Mouse (Mus musculus) embryonic facial prominence, embryonic 11.5 days (tissue): ENCODE results near the gene Phldb2. TPM values are rescaled to one million over a fixed set of nuclear protein-coding genes. Genes with fewer than 3 reads are reported as not detected.

Experiments used
- ATAC-seq: fragments of 200-750 bp; cut with Nextera tagmentation; replicated peaks from 2 replicates; pipeline ENCODE4 v1.8.0; 2017; ENCODE audit warnings: low read depth; ENCODE audit not compliant: insufficient number of reproducible peaks, low FRiP score, low TSS enrichment
- DNase-seq: peaks from one replicate; pipeline ENCODE4 v3.0.0-alpha.2; 2015; ENCODE audit warnings: low spot score
- H3K27ac ChIP-seq: fragments of 300-500 bp; sonication (generic); replicated peaks from 2 replicates; pipeline ENCODE4 v1.5.1; 2014; ENCODE audit warnings: mild to moderate bottlenecking, low read depth, low read length, control low read depth
- H3K27me3 ChIP-seq: fragments of 300-500 bp; sonication (generic); 2 replicates; pipeline ENCODE4 v1.6.1; 2014; ENCODE audit warnings: mild to moderate bottlenecking, low read length, moderate library complexity, mixed read lengths; ENCODE audit not compliant: control insufficient read depth, insufficient read depth
- H3K36me3 ChIP-seq: fragments of 300-500 bp; sonication (generic); replicated peaks from 2 replicates; pipeline ENCODE4 v1.6.1; 2014; ENCODE audit warnings: low read depth, mild to moderate bottlenecking, low read length, moderate library complexity, mixed read lengths; ENCODE audit not compliant: control insufficient read depth, insufficient read depth
- H3K4me1 ChIP-seq: fragments of 300-500 bp; sonication (generic); 2 replicates; pipeline ENCODE4 v1.6.1; 2014; ENCODE audit warnings: low read length, mixed read lengths; ENCODE audit not compliant: control insufficient read depth, insufficient read depth
- H3K4me2 ChIP-seq: fragments of 300-500 bp; sonication (generic); 2 replicates; pipeline ENCODE4 v1.6.1; 2014; ENCODE audit warnings: low read depth, mild to moderate bottlenecking, control low read depth, low read length, moderate library complexity
- H3K4me3 ChIP-seq: fragments of 300-500 bp; sonication (generic); 2 replicates; pipeline ENCODE4 v1.5.1; 2014; ENCODE audit warnings: low read depth, low read length, control low read depth
- H3K9ac ChIP-seq: fragments of 300-500 bp; sonication (generic); replicated peaks from 2 replicates; pipeline ENCODE4 v1.6.1; 2014; ENCODE audit warnings: mild to moderate bottlenecking, control low read depth, low read length
- H3K9me3 ChIP-seq: fragments of 300-500 bp; sonication (generic); replicated peaks from 2 replicates; pipeline ENCODE4 v1.6.1; 2016; ENCODE audit warnings: mild to moderate bottlenecking, low read length, inconsistent platforms, mixed read lengths; ENCODE audit not compliant: control insufficient read depth
- WGBS: fragments of 180-500 bp; shearing (Covaris S2); extraction: QIAGEN DNeasy Blood & Tissue Kit; methylation state at CpG from one replicate; pipeline ENCODE4 v1.1.7; 2014; 5-methylcytosine and 5-hydroxymethylcytosine counted together
- polyA plus RNA-seq: library from polyadenylated mRNA; unstranded; fragments of >200 nt; fragmentation: Nextera tagmentation; extraction: Ambion mirVana; gene quantifications from 2 replicates; pipeline ENCODE4 v1.2.1, GENCODE M21; 2014

Phldb2 gene
- polyA plus RNA-seq, 1 experiment from 2014 or later = 54.6 TPM

DNA sequence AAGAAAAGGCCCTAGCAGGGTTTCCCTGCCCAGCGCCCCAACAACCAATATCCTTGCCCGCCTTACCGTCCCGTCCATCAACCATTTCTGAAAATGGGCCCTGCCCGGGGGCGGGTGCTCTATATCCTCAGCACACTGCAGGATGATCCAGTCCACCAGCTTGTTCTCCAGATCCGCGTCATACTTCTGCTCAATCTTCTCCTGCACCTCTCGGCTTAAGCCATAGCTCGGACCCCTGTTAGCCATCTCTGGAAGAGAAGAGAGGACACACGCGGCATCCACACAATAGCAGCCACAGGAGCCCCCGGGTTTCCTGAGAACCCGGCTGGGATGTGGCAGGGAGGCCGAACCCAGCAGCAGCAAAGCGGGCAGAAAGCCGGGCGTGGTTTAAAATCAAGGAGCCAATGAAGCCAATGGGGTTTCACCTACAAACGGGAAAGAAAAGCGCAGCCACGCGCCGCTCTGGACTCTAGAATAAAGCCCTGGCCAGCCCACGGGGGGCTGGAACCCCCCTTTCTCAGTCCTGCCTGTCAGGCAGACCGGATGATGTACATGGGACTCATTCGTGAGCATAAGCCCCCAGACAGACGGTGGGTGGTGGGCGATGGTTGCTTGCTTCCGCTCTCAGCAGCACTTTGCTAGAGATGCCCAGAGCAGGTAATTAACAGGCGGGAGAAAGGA, 229.2 kb downstream of the Phldb2 start, which contains the start of gene Tagln3:
TSS of gene Tagln3 (minus strand) at position 548 of the 681 bp plus-strand sequence.
- peak; percentile 82 for DNase-seq
- H3K9me3 ChIP-seq = no peaks in the 10 kb centered on the region
- H3K36me3 ChIP-seq = no peaks in the 10 kb centered on the region
- no peaks in the 10 kb centered on the region for H3K27me3 ChIP-seq
- ATAC-seq = peak; percentile 88
- no peaks in the 10 kb centered on the region for H3K4me1 ChIP-seq
- WGBS = under 1% methylated on average over 30 of the region's 30 CpGs
- peak within 1 kb of the TSS; percentile 73 for H3K27ac ChIP-seq
- H3K4me3 ChIP-seq = peak within 1 kb of the TSS; percentile 61
- H3K9ac ChIP-seq = peak within 1 kb of the TSS; percentile 85
- peak within 1 kb of the TSS; percentile 89 for H3K4me2 ChIP-seq

- ATAC-seq (peak; percentile 19; the same call in 1 of the 2 replicates), DNase-seq (peak; percentile 43)
- Histone ChIP-seq H3K9ac (peak overlapping the region; percentile 85), H3K9me3 (no peaks in the 10 kb centered on the region), H3K4me1 (no peaks in the 10 kb centered on the region), H3K36me3 (no peaks in the 10 kb centered on the region), H3K4me3 (peak overlapping the region; percentile 61), H3K4me2 (peak overlapping the region; percentile 89), H3K27ac (peak overlapping the region; percentile 73), H3K27me3 (no peaks in the 10 kb centered on the region)
- WGBS = 54% methylated on average over 6 of the region's 6 CpGs
Measured at GRCm38 (mm10) chr16:45723172-45723901, 230.1 kb downstream of the Phldb2 start.

DNA sequence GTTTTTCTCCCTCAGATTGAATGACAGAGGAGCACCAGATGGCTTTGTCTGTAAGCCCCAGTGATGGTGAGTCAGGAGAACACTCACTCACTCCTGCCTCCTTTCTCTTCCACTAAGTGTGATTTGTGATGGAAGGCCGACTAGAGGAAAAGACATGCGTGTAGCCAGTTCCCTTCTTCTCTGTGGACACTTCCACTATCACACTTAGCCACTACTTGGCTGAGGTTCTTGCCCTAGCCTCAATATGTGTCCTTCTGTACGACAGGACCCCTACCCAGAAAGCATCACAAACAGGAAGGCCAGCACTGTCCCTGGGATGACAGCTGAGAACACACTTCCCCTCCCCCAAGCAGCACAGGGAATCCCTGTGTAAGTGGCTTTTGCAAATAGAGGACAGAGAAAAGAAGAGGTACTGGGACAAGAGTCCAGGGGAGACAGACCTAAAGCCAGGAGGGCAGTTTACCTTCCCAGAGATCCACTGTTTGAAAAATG, 230.9 kb downstream of the Phldb2 start:
- no peaks in the 10 kb centered on the region for H3K27me3 ChIP-seq
- no peak for DNase-seq
- no peaks in the 10 kb centered on the region for H3K36me3 ChIP-seq
- no peak for ATAC-seq
- peak overlapping the region; percentile 61; the same call in 1 of the 2 replicates for H3K4me3 ChIP-seq
- H3K4me1 ChIP-seq = no peaks in the 10 kb centered on the region
- no peak overlapping the region for H3K27ac ChIP-seq
- H3K9ac ChIP-seq = peak overlapping the region; percentile 85; the same call in 1 of the 2 replicates
- WGBS = 67% methylated on average over 3 of the region's 3 CpGs
- no peaks in the 10 kb centered on the region for H3K9me3 ChIP-seq
- peak overlapping the region; percentile 89; the same call in 1 of the 2 replicates for H3K4me2 ChIP-seq

GRCm38 (mm10) chr16:45720022-45720630, 233.3 kb downstream of the Phldb2 start:
- Histone ChIP-seq H3K27ac (no peak overlapping the region), H3K4me2 (no peak overlapping the region), H3K9me3 (no peaks in the 10 kb centered on the region), H3K4me1 (no peaks in the 10 kb centered on the region), H3K4me3 (no peak overlapping the region), H3K9ac (no peak overlapping the region), H3K36me3 (no peaks in the 10 kb centered on the region), H3K27me3 (no peaks in the 10 kb centered on the region)
- 86% methylated on average over 10 of the region's 10 CpGs for WGBS
- no peak for ATAC-seq
- DNase-seq = no peak

- no peaks in the 10 kb centered on the region for H3K36me3 ChIP-seq
- H3K4me3 ChIP-seq = no peak overlapping the region
- H3K4me1 ChIP-seq = no peaks in the 10 kb centered on the region
- H3K4me2 ChIP-seq = no peak overlapping the region
- no peak overlapping the region for H3K27ac ChIP-seq
- DNase-seq = no peak
- no peaks in the 10 kb centered on the region for H3K27me3 ChIP-seq
- H3K9me3 ChIP-seq = no peaks in the 10 kb centered on the region
- H3K9ac ChIP-seq = no peak overlapping the region
- 91% methylated on average over 4 of the region's 4 CpGs for WGBS
- ATAC-seq = no peak
Measured at GRCm38 (mm10) chr16:45718296-45718695, 235.1 kb downstream of the Phldb2 start.

DNA sequence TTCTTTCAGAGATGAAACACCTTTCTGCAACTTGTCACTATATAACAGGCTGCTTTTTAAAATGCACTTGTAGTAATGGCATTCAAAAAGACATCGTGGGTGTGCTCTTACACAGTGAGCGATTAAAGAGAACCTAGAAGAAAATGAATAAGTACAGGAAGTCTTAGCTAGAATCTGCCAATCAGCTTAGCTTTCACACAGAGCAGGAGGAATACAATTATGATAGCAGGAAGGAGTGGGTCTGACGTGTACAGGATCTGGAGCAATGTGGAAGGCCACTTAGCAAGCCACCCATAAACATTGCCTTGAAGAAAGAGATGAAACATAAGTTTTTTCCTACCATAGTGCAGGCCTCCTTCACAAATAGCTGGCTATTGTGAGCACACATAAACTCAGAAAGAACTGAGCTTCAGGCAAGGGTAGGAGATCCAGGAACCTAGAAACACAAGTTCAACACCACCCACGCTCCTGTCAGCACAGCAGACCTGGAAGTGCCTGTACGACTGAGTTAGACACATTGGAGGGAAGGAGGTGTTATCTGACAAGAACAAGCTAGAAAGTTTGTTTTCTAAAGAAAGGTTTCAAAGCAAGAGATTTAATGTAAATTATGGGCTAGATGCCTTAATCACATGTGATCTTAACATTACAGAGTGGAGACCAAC, 238.8 kb downstream of the Phldb2 start:
- H3K36me3 ChIP-seq = no peaks in the 10 kb centered on the region
- no peaks in the 10 kb centered on the region for H3K4me1 ChIP-seq
- DNase-seq = no peak
- no peak overlapping the region for H3K4me2 ChIP-seq
- no peak for ATAC-seq
- H3K27ac ChIP-seq = no peak overlapping the region
- H3K27me3 ChIP-seq = no peaks in the 10 kb centered on the region
- H3K9ac ChIP-seq = no peak overlapping the region
- H3K4me3 ChIP-seq = no peak overlapping the region
- 84% methylated on average over 5 of the region's 5 CpGs for WGBS
- H3K9me3 ChIP-seq = no peaks in the 10 kb centered on the region

DNA sequence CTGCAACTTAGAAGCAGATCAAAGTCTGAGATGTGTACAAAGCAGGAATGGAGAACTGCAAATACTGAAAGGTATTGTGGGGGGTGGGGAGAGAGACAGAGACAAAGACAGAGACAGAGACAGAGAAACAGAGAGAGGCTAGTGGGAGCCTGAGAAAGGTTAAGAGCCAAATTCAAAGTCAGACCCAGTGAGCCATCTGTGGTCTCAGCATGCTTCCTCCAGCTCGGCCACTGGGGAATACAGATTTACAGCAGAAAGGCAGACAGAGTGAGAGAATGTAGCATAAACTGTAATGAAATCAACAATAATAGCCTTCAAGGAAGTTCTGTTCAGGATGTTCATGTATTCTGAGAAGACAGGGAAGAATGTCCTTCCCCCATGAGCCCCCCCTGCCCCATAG, 239.5 kb downstream of the Phldb2 start:
- ATAC-seq (no peak), DNase-seq (no peak)
- Histone ChIP-seq H3K9ac (no peak overlapping the region), H3K27me3 (no peaks in the 10 kb centered on the region), H3K4me1 (no peaks in the 10 kb centered on the region), H3K4me3 (no peak overlapping the region), H3K27ac (no peak overlapping the region), H3K36me3 (no peaks in the 10 kb centered on the region), H3K9me3 (no peaks in the 10 kb centered on the region), H3K4me2 (no peak overlapping the region)
- WGBS = 91% methylated on average over 1 of the region's 1 CpGs
